Mouse (Mus musculus): Measurements from ENCODE around the gene Ldlrap1. TPM values are rescaled to one million over a fixed set of nuclear protein-coding genes. Genes with fewer than 3 reads are reported as not detected.
"Not testable (repeated sequence)": the region's sequence is repeated elsewhere in the genome, so short reads cannot be mapped to it uniquely, and the experiment has no call there.

Ldlrap1 gene
- total RNA-seq (2021), result 1 to 10 TPM; 1.9 to 4.1 TPM

- DNase-seq, result peak; percentile 66
- intact Hi-C loops (cut with DNase I), result no loop called here
Observed at GRCm38 (mm10) chr4:134767426-134768225, at the start of gene Ldlrap1. Gene Ldlrap1, minus strand, starts transcription at chr4:134768024.

- intact Hi-C loops (cut with DNase I), result no loop called here
- no peak for DNase-seq
Observed at GRCm38 (mm10) chr4:134814229-134814571, 46.4 kb upstream of the Ldlrap1 start.

GRCm38 (mm10) chr4:134813406-134814228 lies 45.8 kb upstream of the Ldlrap1 start:
- no peak for DNase-seq
- intact Hi-C loops (cut with DNase I), result no loop called here

GRCm38 (mm10) chr4:134804765-134805164 lies 36.9 kb upstream of the Ldlrap1 start:
- intact Hi-C loops (cut with DNase I), result no loop called here
- peak; percentile 82 for DNase-seq

- intact Hi-C loops (cut with DNase I), result no loop called here
- DNase-seq, result no peak
Observed at GRCm38 (mm10) chr4:134802765-134803164, 34.9 kb upstream of the Ldlrap1 start.

GRCm38 (mm10) chr4:134802155-134802554 lies 34.3 kb upstream of the Ldlrap1 start:
- intact Hi-C loops (cut with DNase I), result no loop called here

GRCm38 (mm10) chr4:134800693-134801092 lies 32.9 kb upstream of the Ldlrap1 start:
- intact Hi-C loops (cut with DNase I), result no loop called here
- no peak for DNase-seq

More at GRCm38 (mm10) chr4:134802155-134802554, 34.3 kb upstream of the Ldlrap1 start:
- DNase-seq, result no peak

GRCm38 (mm10) chr4:134800098-134800497 lies 32.3 kb upstream of the Ldlrap1 start:
- intact Hi-C loops (cut with DNase I), result no loop called here
- DNase-seq, result no peak

- intact Hi-C loops (cut with DNase I), result no loop called here
- peak; percentile 75 for DNase-seq
Observed at GRCm38 (mm10) chr4:134799272-134799671, 31.4 kb upstream of the Ldlrap1 start.

- no peak for DNase-seq
- intact Hi-C loops (cut with DNase I), result no loop called here
Observed at GRCm38 (mm10) chr4:134798861-134799260, 31.0 kb upstream of the Ldlrap1 start.

GRCm38 (mm10) chr4:134797621-134798020 lies 29.8 kb upstream of the Ldlrap1 start:
- DNase-seq, result no peak
- intact Hi-C loops (cut with DNase I), result no loop called here

GRCm38 (mm10) chr4:134796581-134797361 lies 28.9 kb upstream of the Ldlrap1 start:
- DNase-seq, result peak; percentile 53
- intact Hi-C loops (cut with DNase I), result no loop called here

- intact Hi-C loops (cut with DNase I), result no loop called here
- DNase-seq, result no peak
Observed at GRCm38 (mm10) chr4:134795819-134796485, 28.1 kb upstream of the Ldlrap1 start.

- intact Hi-C loops (cut with DNase I), result loop anchor here (5.0 kb wide), 1 partner anchor 258 kb away; the partner anchor contains the start of gene Mtfr1l
- DNase-seq, result not testable (repeated sequence)
Observed at GRCm38 (mm10) chr4:134794959-134795358, 27.1 kb upstream of the Ldlrap1 start.

GRCm38 (mm10) chr4:134793213-134793956 lies 25.6 kb upstream of the Ldlrap1 start:
- DNase-seq, result peak; percentile 54
- intact Hi-C loops (cut with DNase I), result loop anchor here (5.0 kb wide), 1 partner anchor 256 kb away; the partner anchor contains the start of gene Mtfr1l

- intact Hi-C loops (cut with DNase I), result loop anchor here (5.0 kb wide), 1 partner anchor 254 kb away; the partner anchor contains the start of gene Mtfr1l
- no peak for DNase-seq
Observed at GRCm38 (mm10) chr4:134791731-134792130, 23.9 kb upstream of the Ldlrap1 start.

GRCm38 (mm10) chr4:134786946-134787345 lies 19.1 kb upstream of the Ldlrap1 start:
- DNase-seq, result no peak
- intact Hi-C loops (cut with DNase I), result no loop called here

- peak; percentile 53 for DNase-seq
- intact Hi-C loops (cut with DNase I), result no loop called here
Observed at GRCm38 (mm10) chr4:134784701-134785100, 16.9 kb upstream of the Ldlrap1 start.

GRCm38 (mm10) chr4:134779136-134779934 lies 11.5 kb upstream of the Ldlrap1 start:
- intact Hi-C loops (cut with DNase I), result no loop called here
- DNase-seq, result no peak

All from left cerebral cortex, postnatal 4 days (tissue).